Mouse (Mus musculus) midbrain, embryonic 13.5 days (tissue): ENCODE data around the gene Ceacam2. TPM values are rescaled to one million over a fixed set of nuclear protein-coding genes. Genes with fewer than 3 reads are reported as not detected.
"Not testable (repeated sequence)": the region's sequence is repeated elsewhere in the genome, so short reads cannot be mapped to it uniquely, and the experiment has no call there.

Experiments
- ATAC-seq: fragments of 200-750 bp; cut with Nextera tagmentation; 2 replicates; pipeline ENCODE4 v1.8.0; 2017; ENCODE audit warnings: mild to moderate bottlenecking, moderate TSS enrichment, moderate library complexity
- H3K27ac ChIP-seq: fragments of 300-500 bp; sonication (generic); 2 replicates; pipeline ENCODE4 v1.5.1; 2015; ENCODE audit warnings: inconsistent platforms, mild to moderate bottlenecking, moderate library complexity
- H3K27me3 ChIP-seq: fragments of 300-500 bp; sonication (generic); 2 replicates; pipeline ENCODE4 v1.6.1; 2015; ENCODE audit warnings: mild to moderate bottlenecking, inconsistent platforms
- H3K36me3 ChIP-seq: fragments of 300-500 bp; sonication (generic); 2 replicates; pipeline ENCODE4 v1.6.1; 2015; ENCODE audit warnings: mild to moderate bottlenecking, inconsistent platforms
- H3K4me1 ChIP-seq: fragments of 300-500 bp; sonication (generic); replicated peaks from 2 replicates; pipeline ENCODE4 v1.6.1; 2015; ENCODE audit warnings: inconsistent platforms
- H3K4me2 ChIP-seq: fragments of 300-500 bp; sonication (generic); replicated peaks from 2 replicates; pipeline ENCODE4 v1.6.1; 2015; ENCODE audit warnings: moderate library complexity, mild to moderate bottlenecking, inconsistent platforms
- H3K4me3 ChIP-seq: fragments of 300-500 bp; sonication (generic); replicated peaks from 2 replicates; pipeline ENCODE4 v1.5.1; 2015; ENCODE audit warnings: mild to moderate bottlenecking, inconsistent platforms
- H3K9ac ChIP-seq: fragments of 300-500 bp; sonication (generic); replicated peaks from 2 replicates; pipeline ENCODE4 v1.6.1; 2015; ENCODE audit warnings: mild to moderate bottlenecking, inconsistent platforms
- H3K9me3 ChIP-seq: fragments of 300-500 bp; sonication (generic); 2 replicates; pipeline ENCODE4 v1.6.1; 2016; ENCODE audit warnings: mild to moderate bottlenecking, inconsistent platforms
- WGBS: fragments of 180-500 bp; shearing (Covaris S2); methylation state at CpG from one replicate; pipeline ENCODE4 v1.1.7; 2015; 5-methylcytosine and 5-hydroxymethylcytosine counted together
- polyA plus RNA-seq: library from polyadenylated mRNA; unstranded; fragments of >200 nt; fragmentation: Nextera tagmentation; extraction: Ambion mirVana; gene quantifications from 2 replicates; pipeline ENCODE4 v1.2.1, GENCODE M21; 2015

Ceacam2 gene
- polyA plus RNA-seq = not detected in 2 replicates

DNA sequence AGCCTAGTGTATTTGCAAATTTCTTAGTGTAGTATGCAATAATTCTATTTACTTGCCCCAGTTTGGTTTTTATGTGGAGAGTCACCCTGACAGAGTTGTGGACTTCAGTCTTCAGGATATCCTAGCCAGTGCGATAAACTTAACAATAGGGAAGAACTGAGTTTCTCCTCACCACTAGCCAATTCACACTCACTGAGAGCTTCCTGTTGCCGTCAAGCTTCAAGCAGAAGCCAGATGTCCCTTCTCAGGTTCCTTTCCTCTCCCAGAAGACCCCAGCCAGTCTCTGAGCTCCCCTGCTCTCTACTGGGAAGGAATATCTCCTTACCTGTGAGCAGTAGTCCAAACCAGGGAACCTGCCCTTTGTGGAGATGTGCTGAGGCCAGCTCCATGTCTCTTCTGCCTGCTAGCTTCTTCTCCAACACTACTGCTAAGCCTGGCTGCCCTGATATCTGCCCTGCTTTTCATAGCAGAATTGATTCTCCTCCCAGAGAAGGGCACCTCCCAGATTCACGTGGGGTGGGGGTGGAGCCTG lies at the start of gene Ceacam2:
Ceacam2 (minus strand) TSS at position 482 of the 532 bp plus-strand sequence.
- ATAC-seq, H3K27me3 ChIP-seq, H3K4me1 ChIP-seq, H3K9me3 ChIP-seq, H3K4me3 ChIP-seq, H3K36me3 ChIP-seq, H3K4me2 ChIP-seq, H3K27ac ChIP-seq, H3K9ac ChIP-seq: not testable (repeated sequence)
- 76% methylated on average over 3 of the region's 3 CpGs for WGBS

- no peaks in the 10 kb centered on the region for H3K4me1 ChIP-seq
- WGBS = 78% methylated on average over 9 of the region's 9 CpGs
These were observed 45.9 kb upstream of the Ceacam2 start for GRCm38 (mm10) chr7:25585351-25586204.

DNA sequence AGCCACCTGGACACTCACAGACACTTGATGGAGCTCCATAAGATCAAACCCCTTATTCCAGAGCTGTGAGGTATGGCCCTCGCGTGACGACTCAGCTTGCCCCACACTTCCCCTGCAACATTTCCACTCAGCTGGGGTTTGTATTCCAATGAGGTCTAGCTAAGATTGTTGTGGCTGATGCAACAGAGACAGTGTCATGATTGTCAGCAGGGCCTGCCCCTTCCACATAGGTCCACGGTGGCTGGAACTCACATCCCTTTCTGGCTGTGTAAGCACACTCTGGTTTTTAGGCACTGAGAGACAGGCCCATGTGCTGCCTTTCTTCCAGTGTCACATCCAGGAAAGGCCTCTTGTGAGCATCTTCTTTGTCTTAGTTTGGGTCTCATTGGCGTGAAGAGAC lies 45.0 kb upstream of the Ceacam2 start:
- Histone ChIP-seq H3K9ac (no peak overlapping the region), H3K4me3 (no peak overlapping the region), H3K36me3 (no peaks in the 10 kb centered on the region), H3K27ac (no peak overlapping the region), H3K4me1 (no peaks in the 10 kb centered on the region), H3K27me3 (no peaks in the 10 kb centered on the region), H3K4me2 (no peak overlapping the region), H3K9me3 (no peaks in the 10 kb centered on the region)
- 91% methylated on average over 5 of the region's 5 CpGs for WGBS
- ATAC-seq = no peak

More at GRCm38 (mm10) chr7:25585351-25586204, 45.9 kb upstream of the Ceacam2 start:
- H3K4me2 ChIP-seq = no peak overlapping the region
- H3K27ac ChIP-seq = no peak overlapping the region
- H3K36me3 ChIP-seq = no peaks in the 10 kb centered on the region
- ATAC-seq = no peak
- no peak overlapping the region for H3K9ac ChIP-seq
- H3K4me3 ChIP-seq = no peak overlapping the region
- H3K9me3 ChIP-seq = no peaks in the 10 kb centered on the region
- no peaks in the 10 kb centered on the region for H3K27me3 ChIP-seq

GRCm38 (mm10) chr7:25582301-25582810 lies 42.7 kb upstream of the Ceacam2 start:
- no peaks in the 10 kb centered on the region for H3K4me1 ChIP-seq

GRCm38 (mm10) chr7:25579441-25579840 lies 39.8 kb upstream of the Ceacam2 start:
- Histone ChIP-seq H3K27ac (no peak overlapping the region), H3K36me3 (no peaks in the 10 kb centered on the region), H3K9me3 (no peaks in the 10 kb centered on the region), H3K4me1 (no peaks in the 10 kb centered on the region; the same call in 1 of the 2 replicates), H3K27me3 (no peaks in the 10 kb centered on the region), H3K9ac (no peak overlapping the region), H3K4me3 (no peak overlapping the region), H3K4me2 (no peak overlapping the region)
- no peak for ATAC-seq
- WGBS = 86% methylated on average over 10 of the region's 10 CpGs

More at GRCm38 (mm10) chr7:25582301-25582810, 42.7 kb upstream of the Ceacam2 start:
- H3K4me2 ChIP-seq = no peak overlapping the region
- no peak for ATAC-seq
- no peaks in the 10 kb centered on the region for H3K27me3 ChIP-seq
- H3K9me3 ChIP-seq = no peaks in the 10 kb centered on the region
- no peak overlapping the region for H3K4me3 ChIP-seq
- H3K9ac ChIP-seq = no peak overlapping the region
- H3K27ac ChIP-seq = no peak overlapping the region
- 88% methylated on average over 15 of the region's 15 CpGs for WGBS
- H3K36me3 ChIP-seq = no peaks in the 10 kb centered on the region

DNA sequence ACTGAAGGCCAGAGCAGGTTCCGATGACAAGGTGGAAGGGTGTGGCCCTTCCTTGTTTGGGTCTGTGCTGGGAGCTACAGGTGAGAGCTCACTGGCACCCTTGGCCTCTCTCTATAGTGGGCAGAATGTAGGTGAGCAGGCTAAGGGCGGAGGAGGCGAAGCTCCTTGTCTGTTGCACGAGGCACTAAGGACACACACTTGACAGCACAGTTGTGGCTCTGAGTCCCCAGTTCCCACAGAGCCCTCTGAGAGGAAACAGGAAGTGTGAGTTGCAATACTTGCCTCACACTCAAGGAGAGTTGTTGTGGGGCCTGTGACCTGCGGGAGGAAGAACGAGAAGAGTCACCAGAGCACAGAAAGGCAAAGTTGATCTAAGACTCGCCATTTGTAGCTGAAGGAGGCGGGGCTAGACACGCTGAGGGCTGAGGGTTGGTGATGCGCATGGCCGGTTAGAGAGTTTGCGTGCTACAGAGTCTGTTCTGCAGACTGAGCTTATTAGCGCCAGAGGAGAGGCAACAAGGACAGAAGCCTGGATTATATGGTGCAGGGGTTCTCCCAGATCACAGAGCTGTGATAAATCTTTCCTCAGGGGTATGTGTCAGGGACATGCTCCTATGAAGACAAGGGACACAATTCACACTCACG lies 37.3 kb upstream of the Ceacam2 start:
- H3K9me3 ChIP-seq, H3K36me3 ChIP-seq, H3K4me3 ChIP-seq, ATAC-seq, H3K27ac ChIP-seq, H3K4me1 ChIP-seq, H3K27me3 ChIP-seq, H3K9ac ChIP-seq, H3K4me2 ChIP-seq: not testable (repeated sequence)
- WGBS = 67% methylated on average over 14 of the region's 14 CpGs

- H3K4me1 ChIP-seq, H3K27me3 ChIP-seq, H3K36me3 ChIP-seq, H3K9me3 ChIP-seq, H3K4me3 ChIP-seq, H3K9ac ChIP-seq, H3K4me2 ChIP-seq, H3K27ac ChIP-seq: not testable (repeated sequence)
- 0 out of 2 replicates have a peak, but pooled peaks have one; percentile 20 for ATAC-seq
- WGBS = 32% methylated on average over 6 of the region's 6 CpGs
These were observed 36.7 kb upstream of the Ceacam2 start for GRCm38 (mm10) chr7:25576308-25576707.

GRCm38 (mm10) chr7:25575870-25576269 lies 36.2 kb upstream of the Ceacam2 start:
- no peaks in the 10 kb centered on the region; the same call in 1 of the 2 replicates for H3K4me1 ChIP-seq
- no peak overlapping the region for H3K4me2 ChIP-seq
- ATAC-seq = 0 out of 2 replicates have a peak, but pooled peaks have one; percentile 53
- 10% methylated on average over 8 of the region's 8 CpGs for WGBS
- no peaks in the 10 kb centered on the region for H3K9me3 ChIP-seq
- no peaks in the 10 kb centered on the region for H3K27me3 ChIP-seq
- no peak overlapping the region for H3K4me3 ChIP-seq
- H3K36me3 ChIP-seq = no peaks in the 10 kb centered on the region
- H3K27ac ChIP-seq = no peak overlapping the region
- H3K9ac ChIP-seq = no peak overlapping the region

GRCm38 (mm10) chr7:25575105-25575504 lies 35.4 kb upstream of the Ceacam2 start:
- no peaks in the 10 kb centered on the region for H3K36me3 ChIP-seq
- H3K27ac ChIP-seq = no peak overlapping the region
- 77% methylated on average over 5 of the region's 5 CpGs for WGBS
- H3K27me3 ChIP-seq = no peaks in the 10 kb centered on the region
- no peak overlapping the region for H3K9ac ChIP-seq
- H3K4me3 ChIP-seq = no peak overlapping the region
- ATAC-seq = no peak
- no peaks in the 10 kb centered on the region for H3K9me3 ChIP-seq
- H3K4me2 ChIP-seq = no peak overlapping the region
- H3K4me1 ChIP-seq = no peaks in the 10 kb centered on the region; the same call in 1 of the 2 replicates

DNA sequence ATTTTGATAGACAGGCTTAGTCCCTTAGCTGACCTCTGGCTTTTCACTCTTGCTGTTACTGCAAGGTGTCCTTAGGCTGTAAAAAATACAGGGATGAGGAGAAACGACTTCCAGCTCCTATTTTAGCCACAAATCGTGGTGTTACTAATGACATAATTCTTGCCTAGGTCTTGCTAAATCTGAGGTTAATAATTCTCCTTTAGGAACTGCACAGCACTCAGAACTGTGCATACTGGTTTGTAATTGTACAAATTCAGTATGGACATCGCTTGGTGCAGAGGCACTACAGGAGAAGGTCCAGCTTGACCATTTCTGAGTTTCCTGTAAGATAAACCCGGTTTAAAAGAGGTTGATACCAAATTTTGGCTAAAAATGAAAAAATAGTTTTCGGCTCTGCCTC lies 34.1 kb upstream of the Ceacam2 start:
- H3K9me3 ChIP-seq, H3K9ac ChIP-seq, H3K27ac ChIP-seq, H3K27me3 ChIP-seq, H3K4me1 ChIP-seq, H3K4me3 ChIP-seq, ATAC-seq, H3K36me3 ChIP-seq, H3K4me2 ChIP-seq: not testable (repeated sequence)
- 81% methylated on average over 5 of the region's 5 CpGs for WGBS

DNA sequence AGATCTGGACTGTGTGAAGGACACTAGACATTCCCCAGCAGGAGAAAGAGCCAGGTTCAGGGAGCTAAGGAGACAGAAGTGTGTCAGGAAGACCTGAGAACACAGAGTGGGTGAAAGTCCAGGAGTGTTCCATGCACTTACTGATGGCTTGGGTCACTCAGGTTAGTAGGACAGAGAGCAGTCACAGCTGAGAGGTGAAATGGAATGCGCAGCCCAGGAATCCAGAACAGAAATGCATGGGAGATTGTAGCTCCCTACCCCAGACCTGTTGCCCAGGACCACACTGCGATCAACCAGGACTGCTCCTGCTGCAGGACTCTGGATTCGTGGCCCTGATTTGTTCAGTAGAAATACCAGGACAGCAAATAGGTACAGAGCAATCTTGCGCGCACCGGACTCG lies 29.1 kb upstream of the Ceacam2 start:
- no peaks in the 10 kb centered on the region for H3K27me3 ChIP-seq
- no peaks in the 10 kb centered on the region for H3K4me1 ChIP-seq
- H3K36me3 ChIP-seq = no peaks in the 10 kb centered on the region
- no peak for ATAC-seq
- WGBS = 95% methylated on average over 7 of the region's 7 CpGs
- H3K4me3 ChIP-seq = no peak overlapping the region
- H3K27ac ChIP-seq = no peak overlapping the region
- H3K9me3 ChIP-seq = peaks cover 3% of the 10 kb centered on the region; the same call in 1 of the 2 replicates
- no peak overlapping the region for H3K4me2 ChIP-seq
- H3K9ac ChIP-seq = no peak overlapping the region

DNA sequence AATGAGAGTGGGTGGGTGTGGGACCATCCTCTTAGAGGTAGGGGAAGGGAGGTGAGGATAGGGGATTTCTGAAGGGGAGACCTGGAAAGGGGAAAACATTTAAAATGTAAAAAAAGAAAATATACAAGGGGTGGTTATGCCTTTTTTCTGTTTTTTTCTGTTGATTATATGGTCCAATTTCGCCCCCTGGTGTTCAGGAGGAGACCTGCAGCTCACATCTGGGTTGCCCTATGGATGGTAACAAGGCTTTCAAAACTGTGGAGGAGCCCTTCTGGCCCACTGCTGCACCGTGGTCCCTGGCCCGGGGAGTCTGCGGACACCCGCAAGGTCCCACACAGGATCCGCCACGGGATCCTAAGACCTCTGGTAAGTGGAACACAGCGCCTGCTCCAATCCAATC lies 1.8 kb upstream of the Ceacam2 start:
- ATAC-seq, H3K4me2 ChIP-seq: not testable (repeated sequence)
- WGBS = 72% methylated on average over 8 of the region's 8 CpGs

More for the DNA sequence above, 1.8 kb upstream of the Ceacam2 start:
- H3K36me3 ChIP-seq, H3K9ac ChIP-seq, H3K27ac ChIP-seq, H3K4me1 ChIP-seq, H3K27me3 ChIP-seq, H3K4me3 ChIP-seq, H3K9me3 ChIP-seq: not testable (repeated sequence)
